Mouse (Mus musculus): ENCODE data around the gene Gnaz.
A peak's percentile ranks its signal among the peaks of the same experiment; 100 is the strongest.

DNA sequence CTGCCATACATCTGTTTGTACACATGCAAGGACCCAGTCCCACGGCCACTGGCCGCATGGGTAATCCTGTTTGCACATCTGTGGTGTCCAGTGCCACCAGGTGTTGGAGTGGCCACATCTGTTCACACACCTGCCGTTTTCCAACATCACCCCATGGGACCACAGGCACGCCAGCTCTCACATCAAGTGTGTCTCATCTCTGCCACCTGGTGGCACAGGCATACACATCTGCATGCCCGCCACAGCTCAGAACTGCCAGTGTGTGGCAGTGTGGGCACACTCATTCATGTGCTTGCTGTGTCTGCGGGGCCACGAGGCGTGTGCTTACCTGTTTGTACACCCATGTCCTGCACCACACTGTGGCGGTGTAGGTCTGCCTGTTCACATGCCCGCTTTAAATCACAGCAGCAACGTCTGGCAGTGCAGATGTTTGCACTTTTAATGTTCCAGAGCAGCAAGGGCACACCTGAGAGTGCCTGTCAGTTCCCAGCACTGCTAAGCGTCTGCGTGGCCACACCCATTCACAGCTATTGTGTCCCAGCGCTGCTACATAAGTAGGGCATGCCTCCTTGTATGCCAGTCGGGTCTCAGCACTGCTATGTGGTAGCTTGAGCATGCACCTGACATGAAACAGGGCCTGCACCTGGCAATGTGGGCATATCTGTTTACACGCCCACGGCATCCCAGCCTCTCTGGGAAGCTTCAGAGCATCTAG lies 46.0 kb upstream of the Gnaz start:
- TF ChIP-seq CTCF (IDR thresholded peaks at IDR 0.05; ENCODE audit: low read depth) = peak; percentile 96
- TF ChIP-seq EP300 (IDR thresholded peaks at IDR 0.05; ENCODE audit: low read depth) = no peak
